Mouse (Mus musculus) neural tube, embryonic 12.5 days (tissue): Measurements from ENCODE around the gene Aif1. TPM values are rescaled to one million over a fixed set of nuclear protein-coding genes. Genes with fewer than 3 reads are reported as not detected.

Experiments used
- microRNA-seq: library from miRNA; unstranded; fragments of <30 nt; microRNA quantifications from one replicate; pipeline ENCODE4, GENCODE M21; 2017
- polyA plus RNA-seq: library from polyadenylated mRNA; unstranded; fragments of >200 nt; fragmentation: Nextera tagmentation; extraction: Ambion mirVana; gene quantifications from 2 replicates; pipeline ENCODE4 v1.2.1, GENCODE M21; 2016

Gene Aif1
- polyA plus RNA-seq, 1 experiment from 2014 or later: 9.1 TPM

Small RNA genes lying within 50 kb of the gene (microRNA-seq; reads per million reads assigned to microRNA genes)
- not detected for gene Mir6973a
- gene Mir6974: not detected

Other genes starting within 250 kb of the Aif1 start
- gene Neu1, start 244.8 kb downstream of the Aif1 start, polyA plus RNA-seq: 24.4 and 27.3 TPM in 2 replicates
- 0.26 TPM in 1 of 2 replicates, not detected in the other for gene Hspa1b, start 216.8 kb downstream of the Aif1 start, polyA plus RNA-seq
- gene Gm20481, start 206.2 kb downstream of the Aif1 start, polyA plus RNA-seq: not detected in 2 replicates
- gene Hspa1a, start 203.9 kb downstream of the Aif1 start, polyA plus RNA-seq: 3.1 and 3.5 TPM in 2 replicates
- gene Hspa1l, start 203.4 kb downstream of the Aif1 start, polyA plus RNA-seq: 1.4 and 2.3 TPM in 2 replicates
- 150 and 158 TPM in 2 replicates for gene Lsm2, start 194.2 kb downstream of the Aif1 start, polyA plus RNA-seq
- gene Vars, start 175.1 kb downstream of the Aif1 start, polyA plus RNA-seq: 118 and 119 TPM in 2 replicates
- 0.06 and 0.15 TPM in 2 replicates for gene Vwa7, start 159.5 kb downstream of the Aif1 start, polyA plus RNA-seq
- gene Sapcd1, start 148.1 kb downstream of the Aif1 start, polyA plus RNA-seq: 3.8 and 5.0 TPM in 2 replicates
- 3.1 and 4.1 TPM in 2 replicates for gene Msh5, start 129.3 kb downstream of the Aif1 start, polyA plus RNA-seq
- gene Clic1, start 126.1 kb downstream of the Aif1 start, polyA plus RNA-seq: 169 and 178 TPM in 2 replicates
- gene Ddah2, start 117.0 kb downstream of the Aif1 start, polyA plus RNA-seq: 564 and 591 TPM in 2 replicates
- gene Ly6g6c, start 110.7 kb downstream of the Aif1 start, polyA plus RNA-seq: not detected in 2 replicates
- 0.81 and 0.88 TPM in 2 replicates for gene Mpig6b, start 109.9 kb downstream of the Aif1 start, polyA plus RNA-seq
- 0.38 and 0.57 TPM in 2 replicates for gene Ly6g6e, start 99.2 kb downstream of the Aif1 start, polyA plus RNA-seq
- gene Ly6g6d, start 98.0 kb downstream of the Aif1 start, polyA plus RNA-seq: 1.9 and 2.2 TPM in 2 replicates
- 0.23 and 0.84 TPM in 2 replicates for gene Ly6g6f, start 90.5 kb downstream of the Aif1 start, polyA plus RNA-seq
- 78.7 and 83.6 TPM in 2 replicates for gene Abhd16a, start 86.8 kb downstream of the Aif1 start, polyA plus RNA-seq
- gene Ly6g5c, start 67.8 kb downstream of the Aif1 start, polyA plus RNA-seq: not detected in 2 replicates
- gene Ly6g5b, start 60.6 kb downstream of the Aif1 start, polyA plus RNA-seq: 1.1 TPM in 2 replicates
- gene Gpank1, start 54.6 kb downstream of the Aif1 start, polyA plus RNA-seq: 24.9 and 28.0 TPM in 2 replicates
- gene Csnk2b, start 54.0 kb downstream of the Aif1 start, polyA plus RNA-seq: 289 and 295 TPM in 2 replicates
- 6.1 and 7.8 TPM in 2 replicates for gene D17H6S53E, start 49.7 kb downstream of the Aif1 start, polyA plus RNA-seq
- gene Apom, start 44.0 kb downstream of the Aif1 start, polyA plus RNA-seq: 0.32 and 0.93 TPM in 2 replicates
- gene Bag6, start 40.9 kb downstream of the Aif1 start, polyA plus RNA-seq: 82.8 and 84.5 TPM in 2 replicates
- 205 and 224 TPM in 2 replicates for gene Prrc2a, start 11.2 kb downstream of the Aif1 start, polyA plus RNA-seq
- 6.8 and 7.0 TPM in 2 replicates for gene Lst1, start 12.4 kb upstream of the Aif1 start, polyA plus RNA-seq
- gene Ltb, start 18.4 kb upstream of the Aif1 start, polyA plus RNA-seq: 0.39 and 0.57 TPM in 2 replicates
- gene Tnf, start 25.9 kb upstream of the Aif1 start, polyA plus RNA-seq: 0.18 TPM in 1 of 2 replicates, not detected in the other
- not detected in 2 replicates for gene Lta, start 29.3 kb upstream of the Aif1 start, polyA plus RNA-seq
- not detected in 2 replicates for gene Gm16181, start 44.8 kb upstream of the Aif1 start, polyA plus RNA-seq
- gene Atp6v1g2, start 57.6 kb upstream of the Aif1 start, polyA plus RNA-seq: 26.2 and 28.4 TPM in 2 replicates
- 10.6 and 11.5 TPM in 2 replicates for gene Nfkbil1, start 59.7 kb upstream of the Aif1 start, polyA plus RNA-seq
- 511 and 522 TPM in 2 replicates for gene Ddx39b, start 65.7 kb upstream of the Aif1 start, polyA plus RNA-seq
- gene H2-D1, start 86.7 kb upstream of the Aif1 start, polyA plus RNA-seq: 55.7 and 58.8 TPM in 2 replicates
- gene H2-Q1, start 144.3 kb upstream of the Aif1 start, polyA plus RNA-seq: 0.06 and 0.10 TPM in 2 replicates
- gene H2-Q2, start 166.2 kb upstream of the Aif1 start, polyA plus RNA-seq: 0.28 and 0.42 TPM in 2 replicates
- gene H2-Q4, start 203.5 kb upstream of the Aif1 start, polyA plus RNA-seq: 2.7 and 3.2 TPM in 2 replicates
- gene H2-Q6, start 248.8 kb upstream of the Aif1 start, polyA plus RNA-seq: 0.48 and 0.64 TPM in 2 replicates